Mouse (Mus musculus): ENCODE data around the gene Rps17. TPM values are rescaled to one million over a fixed set of nuclear protein-coding genes. Genes with fewer than 3 reads are reported as not detected.
A peak's percentile ranks its signal among the peaks of the same experiment; 100 is the strongest.

The Rps17 gene
- polyA plus RNA-seq, 1 experiment from 2014 or later = 944 TPM

GRCm38 (mm10) chr7:81330767-81331166 is 14.3 kb downstream of the Rps17 start:
- Histone ChIP-seq H3K4me2 (no peak overlapping the region), H3K27ac (replicated peaks) (peak overlapping the region; percentile 43), H3K4me1 (peaks cover 19% of the 10 kb centered on the region), H3K4me3 (no peak overlapping the region), H3K27me3 (replicated peaks) (no peaks in the 10 kb centered on the region), H3K36me3 (peaks cover 42% of the 10 kb centered on the region), H3K9ac (no peak overlapping the region), H3K9me3 (no peaks in the 10 kb centered on the region)
- no peak for ATAC-seq (ENCODE audit: extremely low read depth, insufficient number of reproducible peaks, low FRiP score, low TSS enrichment)
- WGBS = 14% methylated on average over 3 of the region's 3 CpGs

DNA sequence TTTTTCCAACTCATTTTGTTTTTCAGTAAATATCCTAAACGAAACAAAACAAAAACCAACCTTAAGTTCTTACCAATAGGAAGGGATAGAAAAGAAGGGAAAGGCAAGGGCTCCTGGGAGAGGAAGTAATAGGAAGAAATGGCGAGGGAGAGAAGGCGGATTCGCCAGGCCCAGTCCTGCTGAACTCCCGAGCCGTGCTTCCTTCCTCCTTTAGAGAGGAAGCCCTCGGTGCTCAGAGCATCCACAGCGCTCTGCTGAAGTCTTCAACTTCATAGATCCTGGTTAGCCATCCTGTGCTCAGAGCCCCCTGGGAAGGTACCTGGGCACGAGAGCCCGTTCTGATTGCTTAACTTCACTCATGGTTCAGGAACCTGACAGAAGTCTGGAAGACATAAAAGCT is 17.4 kb downstream of the Rps17 start:
- Histone ChIP-seq H3K9ac (no peak overlapping the region), H3K4me2 (no peak overlapping the region), H3K4me1 (peaks cover 15% of the 10 kb centered on the region), H3K27ac (replicated peaks) (no peak overlapping the region), H3K27me3 (replicated peaks) (no peaks in the 10 kb centered on the region), H3K36me3 (peaks cover 26% of the 10 kb centered on the region), H3K9me3 (no peaks in the 10 kb centered on the region), H3K4me3 (no peak overlapping the region)
- ATAC-seq (ENCODE audit: extremely low read depth, insufficient number of reproducible peaks, low FRiP score, low TSS enrichment) = no peak
- WGBS = 80% methylated on average over 10 of the region's 10 CpGs

GRCm38 (mm10) chr7:81326859-81327258 is 18.2 kb downstream of the Rps17 start:
- Histone ChIP-seq H3K4me1 (peaks cover 14% of the 10 kb centered on the region), H3K9me3 (no peaks in the 10 kb centered on the region), H3K27ac (replicated peaks) (no peak overlapping the region), H3K4me2 (no peak overlapping the region), H3K9ac (no peak overlapping the region), H3K27me3 (replicated peaks) (no peaks in the 10 kb centered on the region), H3K36me3 (peaks cover 21% of the 10 kb centered on the region), H3K4me3 (no peak overlapping the region)
- no peak for ATAC-seq (ENCODE audit: extremely low read depth, insufficient number of reproducible peaks, low FRiP score, low TSS enrichment)
- WGBS = 75% methylated on average over 6 of the region's 6 CpGs

DNA sequence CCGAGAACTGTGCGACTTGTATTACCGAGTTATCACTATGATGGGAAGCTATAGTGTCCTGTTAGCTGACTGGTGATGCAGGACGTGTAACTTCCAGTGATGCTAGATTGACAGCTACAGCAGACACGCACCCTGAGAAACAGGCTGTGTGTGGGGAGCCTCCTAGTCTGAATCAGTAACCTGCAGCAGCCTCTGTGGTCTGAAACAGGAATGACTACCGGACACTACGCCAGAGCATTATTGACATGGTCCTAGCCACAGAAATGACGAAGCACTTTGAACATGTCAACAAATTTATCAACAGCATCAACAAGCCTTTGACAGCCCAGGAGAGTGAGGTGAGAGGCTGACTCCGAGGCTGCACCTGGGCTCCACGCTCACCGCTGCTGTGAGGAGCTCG is 19.0 kb downstream of the Rps17 start:
- Histone ChIP-seq H3K4me2 (no peak overlapping the region), H3K27me3 (replicated peaks) (no peaks in the 10 kb centered on the region), H3K9ac (no peak overlapping the region), H3K27ac (replicated peaks) (no peak overlapping the region), H3K36me3 (peaks cover 21% of the 10 kb centered on the region), H3K4me3 (no peak overlapping the region), H3K4me1 (peaks cover 6% of the 10 kb centered on the region), H3K9me3 (no peaks in the 10 kb centered on the region)
- ATAC-seq (ENCODE audit: extremely low read depth, insufficient number of reproducible peaks, low FRiP score, low TSS enrichment) = no peak
- WGBS = 79% methylated on average over 12 of the region's 12 CpGs

- Histone ChIP-seq H3K9ac (no peak overlapping the region), H3K36me3 (no peaks in the 10 kb centered on the region), H3K4me1 (no peaks in the 10 kb centered on the region), H3K9me3 (no peaks in the 10 kb centered on the region), H3K27me3 (replicated peaks) (no peaks in the 10 kb centered on the region), H3K27ac (replicated peaks) (no peak overlapping the region), H3K4me3 (no peak overlapping the region), H3K4me2 (no peak overlapping the region)
- no peak for ATAC-seq (ENCODE audit: extremely low read depth, insufficient number of reproducible peaks, low FRiP score, low TSS enrichment)
- 75% methylated on average over 5 of the region's 5 CpGs for WGBS
These were observed 23.3 kb downstream of the Rps17 start for GRCm38 (mm10) chr7:81321776-81322175.

- H3K9me3 ChIP-seq = no peaks in the 10 kb centered on the region
- no peak overlapping the region for H3K4me3 ChIP-seq
- no peaks in the 10 kb centered on the region for H3K36me3 ChIP-seq
- H3K27me3 ChIP-seq (replicated peaks) = no peaks in the 10 kb centered on the region
- no peak overlapping the region for H3K9ac ChIP-seq
- 77% methylated on average over 6 of the region's 6 CpGs for WGBS
- no peaks in the 10 kb centered on the region for H3K4me1 ChIP-seq
- no peak overlapping the region for H3K4me2 ChIP-seq
- no peak overlapping the region for H3K27ac ChIP-seq (replicated peaks)
- ATAC-seq (ENCODE audit: extremely low read depth, insufficient number of reproducible peaks, low FRiP score, low TSS enrichment) = no peak
These were observed 25.3 kb downstream of the Rps17 start for GRCm38 (mm10) chr7:81319749-81320148.

DNA sequence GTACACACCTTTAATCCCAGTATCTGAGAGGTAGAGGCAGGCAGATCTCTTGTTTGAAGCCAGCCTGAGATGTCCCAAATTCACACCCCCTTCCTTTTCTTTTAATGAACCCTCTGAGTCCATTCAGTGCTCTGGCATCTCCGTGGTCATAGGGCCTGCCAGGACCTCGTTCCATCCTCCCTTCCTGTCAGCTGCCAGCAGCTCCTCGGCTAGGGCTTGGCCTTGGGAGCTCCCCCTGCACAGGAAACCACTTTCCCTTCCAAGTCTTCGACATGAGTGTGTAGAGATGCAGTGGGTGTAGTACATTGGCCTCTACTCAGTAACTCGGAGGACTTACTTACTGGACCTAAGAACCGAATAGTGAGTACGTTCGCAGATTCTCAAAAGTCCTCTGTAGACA is 29.5 kb downstream of the Rps17 start:
- WGBS = 62% methylated on average over 8 of the region's 8 CpGs
- ATAC-seq (ENCODE audit: extremely low read depth, insufficient number of reproducible peaks, low FRiP score, low TSS enrichment) = no peak
- H3K4me3 ChIP-seq = no peak overlapping the region

GRCm38 (mm10) chr7:81311581-81311980 is 33.5 kb downstream of the Rps17 start:
- Histone ChIP-seq H3K27ac (replicated peaks) (no peak overlapping the region), H3K36me3 (no peaks in the 10 kb centered on the region), H3K27me3 (replicated peaks) (no peaks in the 10 kb centered on the region), H3K4me1 (0 out of 2 replicates have a peak, but pooled peaks cover 4% of the 10 kb centered on the region), H3K4me3 (no peak overlapping the region), H3K9me3 (0 out of 2 replicates have a peak, but pooled peaks cover 3% of the 10 kb centered on the region), H3K9ac (no peak overlapping the region), H3K4me2 (no peak overlapping the region)
- no peak for ATAC-seq (ENCODE audit: extremely low read depth, insufficient number of reproducible peaks, low FRiP score, low TSS enrichment)

More for the DNA sequence above, 29.5 kb downstream of the Rps17 start:
- no peaks in the 10 kb centered on the region for H3K27me3 ChIP-seq (replicated peaks)
- no peak overlapping the region for H3K4me2 ChIP-seq
- no peak overlapping the region for H3K9ac ChIP-seq
- H3K27ac ChIP-seq (replicated peaks) = no peak overlapping the region
- H3K4me1 ChIP-seq = no peaks in the 10 kb centered on the region
- H3K36me3 ChIP-seq = no peaks in the 10 kb centered on the region
- H3K9me3 ChIP-seq = 0 out of 2 replicates have a peak, but pooled peaks cover 3% of the 10 kb centered on the region

GRCm38 (mm10) chr7:81311130-81311529 is 33.9 kb downstream of the Rps17 start:
- Histone ChIP-seq H3K4me3 (no peak overlapping the region), H3K27me3 (replicated peaks) (no peaks in the 10 kb centered on the region), H3K4me2 (no peak overlapping the region), H3K9ac (no peak overlapping the region), H3K9me3 (0 out of 2 replicates have a peak, but pooled peaks cover 3% of the 10 kb centered on the region), H3K27ac (replicated peaks) (no peak overlapping the region), H3K4me1 (0 out of 2 replicates have a peak, but pooled peaks cover 4% of the 10 kb centered on the region), H3K36me3 (no peaks in the 10 kb centered on the region)
- no peak for ATAC-seq (ENCODE audit: extremely low read depth, insufficient number of reproducible peaks, low FRiP score, low TSS enrichment)
- 89% methylated on average over 1 of the region's 1 CpGs for WGBS

DNA sequence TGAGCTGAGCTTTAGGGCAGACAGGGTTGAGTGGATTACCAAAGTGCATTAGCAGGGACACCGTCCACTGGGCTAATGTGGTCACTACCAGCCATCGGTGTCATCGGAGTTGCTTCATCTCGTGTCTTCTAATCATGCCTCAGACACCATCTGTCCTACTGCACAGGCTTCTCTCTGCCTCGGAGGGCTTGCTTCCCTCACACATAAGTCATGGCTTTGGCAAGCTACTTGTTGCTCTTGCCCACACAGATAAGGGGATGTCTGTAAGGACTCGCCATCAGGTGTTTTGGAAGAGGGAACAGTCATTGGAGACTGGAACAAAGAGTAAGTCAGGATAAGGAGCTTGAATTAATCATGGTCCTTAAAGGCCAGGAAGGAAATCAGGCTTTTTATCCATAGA is 35.8 kb downstream of the Rps17 start:
- no peaks in the 10 kb centered on the region for H3K36me3 ChIP-seq
- no peak overlapping the region for H3K4me2 ChIP-seq
- H3K27me3 ChIP-seq (replicated peaks) = no peaks in the 10 kb centered on the region
- H3K4me1 ChIP-seq = 0 out of 2 replicates have a peak, but pooled peaks cover 4% of the 10 kb centered on the region
- H3K27ac ChIP-seq (replicated peaks) = no peak overlapping the region
- no peak overlapping the region for H3K9ac ChIP-seq
- 54% methylated on average over 6 of the region's 6 CpGs for WGBS
- ATAC-seq (ENCODE audit: extremely low read depth, insufficient number of reproducible peaks, low FRiP score, low TSS enrichment) = no peak
- H3K9me3 ChIP-seq = 0 out of 2 replicates have a peak, but pooled peaks cover 3% of the 10 kb centered on the region
- no peak overlapping the region for H3K4me3 ChIP-seq

- ATAC-seq (ENCODE audit: extremely low read depth, insufficient number of reproducible peaks, low FRiP score, low TSS enrichment) = no peak
- WGBS = 74% methylated on average over 8 of the region's 8 CpGs
These were observed 37.3 kb downstream of the Rps17 start for GRCm38 (mm10) chr7:81307735-81308134.

GRCm38 (mm10) chr7:81304675-81305074 is 40.4 kb downstream of the Rps17 start:
- no peaks in the 10 kb centered on the region for H3K9me3 ChIP-seq
- 78% methylated on average over 5 of the region's 5 CpGs for WGBS
- no peak for ATAC-seq (ENCODE audit: extremely low read depth, insufficient number of reproducible peaks, low FRiP score, low TSS enrichment)
- H3K4me3 ChIP-seq = no peak overlapping the region
- H3K27ac ChIP-seq (replicated peaks) = no peak overlapping the region
- 0 out of 2 replicates have a peak, but pooled peaks cover 4% of the 10 kb centered on the region for H3K4me1 ChIP-seq
- no peaks in the 10 kb centered on the region for H3K27me3 ChIP-seq (replicated peaks)
- H3K9ac ChIP-seq = no peak overlapping the region
- no peaks in the 10 kb centered on the region for H3K36me3 ChIP-seq
- no peak overlapping the region for H3K4me2 ChIP-seq

More at GRCm38 (mm10) chr7:81307735-81308134, 37.3 kb downstream of the Rps17 start:
- Histone ChIP-seq H3K27ac (replicated peaks) (no peak overlapping the region), H3K4me2 (no peak overlapping the region), H3K9me3 (0 out of 2 replicates have a peak, but pooled peaks cover 3% of the 10 kb centered on the region), H3K9ac (no peak overlapping the region), H3K4me3 (no peak overlapping the region), H3K27me3 (replicated peaks) (no peaks in the 10 kb centered on the region), H3K36me3 (no peaks in the 10 kb centered on the region), H3K4me1 (0 out of 2 replicates have a peak, but pooled peaks cover 4% of the 10 kb centered on the region)
